Mouse (Mus musculus): Measurements from ENCODE around the gene Lmna. TPM values are rescaled to one million over a fixed set of nuclear protein-coding genes. Genes with fewer than 3 reads are reported as not detected.

Lmna gene
- polyA plus RNA-seq, 1 experiment = 30.0 TPM

GRCm38 (mm10) chr3:88546674-88547418, 37.1 kb upstream of the Lmna start:
- Histone ChIP-seq H3K36me3 (ENCODE audit: control insufficient read depth, insufficient read depth, low read length, poor library complexity, severe bottlenecking) (no peaks in the 10 kb centered on the region), H3K4me3 (ENCODE audit: low read depth, low read length) (no peak overlapping the region)

GRCm38 (mm10) chr3:88544955-88545591, 35.3 kb upstream of the Lmna start:
- Histone ChIP-seq H3K27me3 (ENCODE audit: control insufficient read depth, insufficient read depth, low read length, poor library complexity, severe bottlenecking) (no peaks in the 10 kb centered on the region), H3K4me3 (ENCODE audit: low read depth, low read length) (peak overlapping the region; percentile 8; the same call in 1 of the 2 replicates), H3K36me3 (ENCODE audit: control insufficient read depth, insufficient read depth, low read length, poor library complexity, severe bottlenecking) (no peaks in the 10 kb centered on the region), H3K9me3 (replicated peaks; ENCODE audit: control insufficient read depth, insufficient read depth, low read length, poor library complexity, severe bottlenecking) (no peaks in the 10 kb centered on the region), H3K9ac (ENCODE audit: low read depth, poor library complexity, severe bottlenecking) (no peak overlapping the region), H3K27ac (ENCODE audit: insufficient read depth, low read length) (peak overlapping the region; percentile 5; the same call in 1 of the 2 replicates), H3K4me1 (ENCODE audit: control insufficient read depth, insufficient read depth, low read length) (peaks cover 12% of the 10 kb centered on the region)
- TF ChIP-seq EP300 (IDR thresholded peaks at IDR 0.05; ENCODE audit: insufficient read depth, low read depth, low read length) (no peak), CTCF (IDR thresholded peaks at IDR 0.05; ENCODE audit: low read depth, low read length) (no peak), POLR2A (IDR thresholded peaks at IDR 0.05; ENCODE audit: insufficient read depth, low read length) (no peak)

More at GRCm38 (mm10) chr3:88546674-88547418, 37.1 kb upstream of the Lmna start:
- H3K27me3 ChIP-seq (ENCODE audit: control insufficient read depth, insufficient read depth, low read length, poor library complexity, severe bottlenecking) = no peaks in the 10 kb centered on the region
- H3K9ac ChIP-seq (ENCODE audit: low read depth, poor library complexity, severe bottlenecking) = no peak overlapping the region
- TF ChIP-seq EP300 (IDR thresholded peaks at IDR 0.05; ENCODE audit: insufficient read depth, low read depth, low read length) (no peak), POLR2A (IDR thresholded peaks at IDR 0.05; ENCODE audit: insufficient read depth, low read length) (no peak), CTCF (IDR thresholded peaks at IDR 0.05; ENCODE audit: low read depth, low read length) (no peak)
- no peaks in the 10 kb centered on the region for H3K9me3 ChIP-seq (replicated peaks; ENCODE audit: control insufficient read depth, insufficient read depth, low read length, poor library complexity, severe bottlenecking)
- H3K4me1 ChIP-seq (ENCODE audit: control insufficient read depth, insufficient read depth, low read length) = peaks cover 9% of the 10 kb centered on the region
- H3K27ac ChIP-seq (ENCODE audit: insufficient read depth, low read length) = no peak overlapping the region

GRCm38 (mm10) chr3:88544514-88544913, 34.8 kb upstream of the Lmna start:
- TF ChIP-seq CTCF (IDR thresholded peaks at IDR 0.05; ENCODE audit: low read depth, low read length) (peak; percentile 73), EP300 (IDR thresholded peaks at IDR 0.05; ENCODE audit: insufficient read depth, low read depth, low read length) (no peak)
- Histone ChIP-seq H3K27me3 (ENCODE audit: control insufficient read depth, insufficient read depth, low read length, poor library complexity, severe bottlenecking) (no peaks in the 10 kb centered on the region), H3K9ac (ENCODE audit: low read depth, poor library complexity, severe bottlenecking) (no peak overlapping the region), H3K9me3 (replicated peaks; ENCODE audit: control insufficient read depth, insufficient read depth, low read length, poor library complexity, severe bottlenecking) (no peaks in the 10 kb centered on the region), H3K27ac (ENCODE audit: insufficient read depth, low read length) (peak overlapping the region; percentile 5; the same call in 1 of the 2 replicates), H3K4me3 (ENCODE audit: low read depth, low read length) (peak overlapping the region; percentile 8; the same call in 1 of the 2 replicates), H3K4me1 (ENCODE audit: control insufficient read depth, insufficient read depth, low read length) (peaks cover 13% of the 10 kb centered on the region), H3K36me3 (ENCODE audit: control insufficient read depth, insufficient read depth, low read length, poor library complexity, severe bottlenecking) (no peaks in the 10 kb centered on the region)

GRCm38 (mm10) chr3:88543651-88544410, 34.1 kb upstream of the Lmna start:
- Histone ChIP-seq H3K27ac (ENCODE audit: insufficient read depth, low read length) (no peak overlapping the region), H3K9ac (ENCODE audit: low read depth, poor library complexity, severe bottlenecking) (no peak overlapping the region), H3K36me3 (ENCODE audit: control insufficient read depth, insufficient read depth, low read length, poor library complexity, severe bottlenecking) (no peaks in the 10 kb centered on the region), H3K4me3 (ENCODE audit: low read depth, low read length) (no peak overlapping the region), H3K27me3 (ENCODE audit: control insufficient read depth, insufficient read depth, low read length, poor library complexity, severe bottlenecking) (no peaks in the 10 kb centered on the region), H3K9me3 (replicated peaks; ENCODE audit: control insufficient read depth, insufficient read depth, low read length, poor library complexity, severe bottlenecking) (no peaks in the 10 kb centered on the region), H3K4me1 (ENCODE audit: control insufficient read depth, insufficient read depth, low read length) (peaks cover 12% of the 10 kb centered on the region)
- no peak for TF ChIP-seq EP300 (IDR thresholded peaks at IDR 0.05; ENCODE audit: insufficient read depth, low read depth, low read length)
- no peak for TF ChIP-seq CTCF (IDR thresholded peaks at IDR 0.05; ENCODE audit: low read depth, low read length)
- TF ChIP-seq POLR2A (IDR thresholded peaks at IDR 0.05; ENCODE audit: insufficient read depth, low read length) = no peak

GRCm38 (mm10) chr3:88543174-88543573, 33.4 kb upstream of the Lmna start:
- Histone ChIP-seq H3K4me3 (ENCODE audit: low read depth, low read length) (no peak overlapping the region), H3K27ac (ENCODE audit: insufficient read depth, low read length) (no peak overlapping the region), H3K4me1 (ENCODE audit: control insufficient read depth, insufficient read depth, low read length) (peaks cover 18% of the 10 kb centered on the region), H3K9ac (ENCODE audit: low read depth, poor library complexity, severe bottlenecking) (no peak overlapping the region), H3K27me3 (ENCODE audit: control insufficient read depth, insufficient read depth, low read length, poor library complexity, severe bottlenecking) (no peaks in the 10 kb centered on the region), H3K36me3 (ENCODE audit: control insufficient read depth, insufficient read depth, low read length, poor library complexity, severe bottlenecking) (no peaks in the 10 kb centered on the region), H3K9me3 (replicated peaks; ENCODE audit: control insufficient read depth, insufficient read depth, low read length, poor library complexity, severe bottlenecking) (no peaks in the 10 kb centered on the region)
- TF ChIP-seq CTCF (IDR thresholded peaks at IDR 0.05; ENCODE audit: low read depth, low read length) (no peak), POLR2A (IDR thresholded peaks at IDR 0.05; ENCODE audit: insufficient read depth, low read length) (no peak), EP300 (IDR thresholded peaks at IDR 0.05; ENCODE audit: insufficient read depth, low read depth, low read length) (no peak)
